Mouse (Mus musculus) midbrain, embryonic 12.5 days (tissue): ENCODE results near the gene Acta1. TPM values are rescaled to one million over a fixed set of nuclear protein-coding genes. Genes with fewer than 3 reads are reported as not detected.
A peak's percentile ranks its signal among the peaks of the same experiment; 100 is the strongest.

ENCODE experiments used
- ATAC-seq: fragments of 200-750 bp; cut with Nextera tagmentation; 2 replicates; pipeline ENCODE4 v1.8.0; 2017; ENCODE audit warnings: low read depth, moderate TSS enrichment, moderate library complexity; ENCODE audit not compliant: low FRiP score
- H3K27ac ChIP-seq: fragments of 300-500 bp; sonication (generic); replicated peaks from 2 replicates; pipeline ENCODE4 v1.5.1; 2016; ENCODE audit warnings: mild to moderate bottlenecking
- H3K27me3 ChIP-seq: fragments of 300-500 bp; sonication (generic); 2 replicates; pipeline ENCODE4 v1.6.1; 2016; ENCODE audit warnings: mild to moderate bottlenecking
- H3K36me3 ChIP-seq: fragments of 300-500 bp; sonication (generic); 2 replicates; pipeline ENCODE4 v1.6.1; 2016
- H3K4me1 ChIP-seq: fragments of 300-500 bp; sonication (generic); 2 replicates; pipeline ENCODE4 v1.6.1; 2016
- H3K4me2 ChIP-seq: fragments of 300-500 bp; sonication (generic); replicated peaks from 2 replicates; pipeline ENCODE4 v1.6.1; 2016; ENCODE audit warnings: mild to moderate bottlenecking, moderate library complexity
- H3K4me3 ChIP-seq: fragments of 300-500 bp; sonication (generic); 2 replicates; pipeline ENCODE4 v1.5.1; 2016; ENCODE audit warnings: mild to moderate bottlenecking
- H3K9ac ChIP-seq: fragments of 300-500 bp; sonication (generic); replicated peaks from 2 replicates; pipeline ENCODE4 v1.6.1; 2016; ENCODE audit warnings: mild to moderate bottlenecking, moderate library complexity
- H3K9me3 ChIP-seq: fragments of 300-500 bp; sonication (generic); 2 replicates; pipeline ENCODE4 v1.6.1; 2016; ENCODE audit warnings: mild to moderate bottlenecking
- whole genome bisulfite sequencing: fragments of 180-500 bp; shearing (Covaris S2); methylation state at CpG from one replicate; pipeline ENCODE4 v1.1.7; 2016; 5-methylcytosine and 5-hydroxymethylcytosine counted together
- polyA plus RNA-seq: library from polyadenylated mRNA; unstranded; fragments of >200 nt; fragmentation: Nextera tagmentation; extraction: Ambion mirVana; gene quantifications from 2 replicates; pipeline ENCODE4 v1.2.1, GENCODE M21; 2016

The Acta1 gene
- polyA plus RNA-seq, 1 experiment from 2014 or later, result 0.88 TPM

DNA sequence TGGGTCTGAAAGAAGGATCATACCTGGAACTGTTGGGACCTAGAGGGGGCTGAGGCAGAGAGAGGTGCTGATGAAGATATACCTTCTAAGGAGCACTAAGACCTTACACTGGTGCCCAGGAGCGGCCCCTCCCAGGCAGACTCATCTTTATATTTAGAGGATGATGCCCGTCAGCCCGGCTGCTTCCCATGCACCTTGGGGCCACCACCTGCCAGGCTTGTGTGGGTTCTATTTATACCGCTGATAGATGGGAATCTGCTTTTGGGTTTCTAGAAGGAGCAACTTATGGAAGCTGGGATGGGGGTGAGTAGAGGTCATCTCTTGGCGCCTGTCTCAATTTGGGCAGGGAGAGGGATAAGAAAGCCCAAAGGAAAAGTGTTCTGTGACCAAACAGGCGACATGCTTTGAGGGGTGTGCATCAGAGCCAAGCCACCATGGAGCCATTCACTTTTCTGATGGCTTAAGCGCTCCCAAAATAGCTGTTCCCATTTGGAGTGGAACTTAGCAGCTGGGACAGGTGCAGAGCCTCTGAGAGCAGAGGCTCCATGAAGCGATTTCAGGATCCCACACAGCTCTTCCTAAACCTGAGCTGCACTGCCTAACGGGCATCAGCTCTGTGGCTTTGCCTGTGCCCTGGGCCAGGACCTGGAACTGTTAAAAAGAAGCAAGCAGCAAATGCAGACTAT, 1.3 kb upstream of the Acta1 start:
- ATAC-seq, result no peak
- Histone ChIP-seq H3K9ac (no peak overlapping the region), H3K27me3 (peaks cover 63% of the 10 kb centered on the region), H3K4me3 (no peak overlapping the region), H3K36me3 (peaks cover 18% of the 10 kb centered on the region), H3K4me1 (peaks cover 19% of the 10 kb centered on the region), H3K4me2 (no peak overlapping the region), H3K9me3 (no peaks in the 10 kb centered on the region), H3K27ac (no peak overlapping the region)
- 66% methylated on average over 9 of the region's 9 CpGs for WGBS

DNA sequence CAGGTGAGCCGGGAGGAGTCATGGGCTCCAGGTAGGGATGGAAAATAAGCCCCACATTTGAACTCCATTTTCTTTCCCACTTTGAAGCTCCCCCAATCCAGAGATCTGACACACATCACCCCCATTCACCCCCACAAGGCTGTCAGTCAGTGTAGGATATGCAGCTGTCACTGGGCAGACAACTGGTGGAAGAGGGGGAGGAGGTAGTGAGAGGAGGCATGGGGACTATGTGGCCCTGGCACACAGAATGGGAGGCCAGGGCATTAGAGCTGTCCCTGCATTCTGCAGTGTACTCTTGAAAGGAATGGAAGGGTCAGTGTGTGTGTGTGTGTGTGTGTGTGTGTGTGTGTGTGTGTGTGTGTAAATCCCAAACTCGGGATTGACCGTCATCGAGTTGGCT, 679 bp upstream of the Acta1 start:
- H3K4me2 ChIP-seq, result no peak overlapping the region
- peaks cover 19% of the 10 kb centered on the region for H3K4me1 ChIP-seq
- H3K36me3 ChIP-seq, result 0 out of 2 replicates have a peak, but pooled peaks cover 13% of the 10 kb centered on the region
- H3K27me3 ChIP-seq, result peaks cover 69% of the 10 kb centered on the region
- H3K4me3 ChIP-seq, result no peak overlapping the region
- 79% methylated on average over 4 of the region's 4 CpGs for WGBS
- H3K9me3 ChIP-seq, result no peaks in the 10 kb centered on the region
- no peak overlapping the region for H3K27ac ChIP-seq
- H3K9ac ChIP-seq, result no peak overlapping the region
- ATAC-seq, result no peak

DNA sequence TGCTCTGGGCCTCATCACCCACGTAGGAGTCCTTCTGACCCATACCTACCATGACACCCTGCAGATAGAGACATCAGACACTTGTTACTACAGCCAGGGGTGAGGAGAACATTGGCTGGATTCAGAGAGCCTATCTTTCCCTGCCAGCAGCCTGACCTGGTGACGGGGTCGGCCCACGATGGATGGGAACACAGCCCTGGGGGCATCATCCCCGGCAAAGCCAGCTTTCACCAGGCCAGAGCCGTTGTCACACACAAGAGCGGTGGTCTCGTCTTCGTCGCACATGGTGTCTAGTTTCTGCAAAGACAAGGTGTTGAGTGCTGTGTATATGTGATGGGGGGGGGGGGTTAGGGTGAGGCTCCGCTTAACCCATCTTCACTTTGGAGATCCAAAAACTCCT, 1.1 kb downstream of the Acta1 start:
- 79% methylated on average over 11 of the region's 11 CpGs for WGBS
- no peak overlapping the region for H3K9ac ChIP-seq
- H3K4me3 ChIP-seq, result no peak overlapping the region
- 0 out of 2 replicates have a peak, but pooled peaks cover under 1% of the 10 kb centered on the region for H3K36me3 ChIP-seq
- no peak overlapping the region for H3K4me2 ChIP-seq
- H3K27ac ChIP-seq, result no peak overlapping the region
- no peaks in the 10 kb centered on the region for H3K9me3 ChIP-seq
- H3K4me1 ChIP-seq, result peaks cover 19% of the 10 kb centered on the region
- H3K27me3 ChIP-seq, result peaks cover 82% of the 10 kb centered on the region
- ATAC-seq, result no peak

DNA sequence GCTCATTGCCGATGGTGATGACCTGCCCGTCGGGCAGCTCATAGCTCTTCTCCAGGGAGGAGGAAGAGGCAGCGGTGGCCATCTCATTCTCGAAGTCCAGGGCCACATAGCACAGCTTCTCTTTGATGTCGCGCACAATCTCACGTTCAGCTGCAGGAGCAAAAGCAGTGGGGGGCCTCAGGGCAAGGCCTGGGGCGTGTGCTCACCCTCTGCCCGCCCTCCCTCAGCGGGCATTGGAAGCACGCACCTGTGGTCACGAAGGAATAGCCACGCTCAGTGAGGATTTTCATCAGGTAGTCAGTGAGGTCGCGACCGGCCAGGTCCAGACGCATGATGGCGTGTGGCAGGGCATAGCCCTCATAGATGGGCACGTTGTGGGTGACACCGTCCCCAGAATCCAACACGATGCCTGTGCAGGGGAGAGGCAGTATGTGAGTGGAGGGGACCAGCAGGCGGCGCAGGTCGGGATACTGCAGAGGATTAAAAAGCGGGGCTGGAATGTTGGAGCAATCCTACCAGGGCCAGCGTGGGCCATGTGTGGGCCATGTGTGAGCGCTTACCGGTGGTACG, 1.9 kb downstream of the Acta1 start:
- Histone ChIP-seq H3K9ac (peak overlapping the region; percentile 29; the same call in 1 of the 2 replicates), H3K27ac (no peak overlapping the region)

DNA sequence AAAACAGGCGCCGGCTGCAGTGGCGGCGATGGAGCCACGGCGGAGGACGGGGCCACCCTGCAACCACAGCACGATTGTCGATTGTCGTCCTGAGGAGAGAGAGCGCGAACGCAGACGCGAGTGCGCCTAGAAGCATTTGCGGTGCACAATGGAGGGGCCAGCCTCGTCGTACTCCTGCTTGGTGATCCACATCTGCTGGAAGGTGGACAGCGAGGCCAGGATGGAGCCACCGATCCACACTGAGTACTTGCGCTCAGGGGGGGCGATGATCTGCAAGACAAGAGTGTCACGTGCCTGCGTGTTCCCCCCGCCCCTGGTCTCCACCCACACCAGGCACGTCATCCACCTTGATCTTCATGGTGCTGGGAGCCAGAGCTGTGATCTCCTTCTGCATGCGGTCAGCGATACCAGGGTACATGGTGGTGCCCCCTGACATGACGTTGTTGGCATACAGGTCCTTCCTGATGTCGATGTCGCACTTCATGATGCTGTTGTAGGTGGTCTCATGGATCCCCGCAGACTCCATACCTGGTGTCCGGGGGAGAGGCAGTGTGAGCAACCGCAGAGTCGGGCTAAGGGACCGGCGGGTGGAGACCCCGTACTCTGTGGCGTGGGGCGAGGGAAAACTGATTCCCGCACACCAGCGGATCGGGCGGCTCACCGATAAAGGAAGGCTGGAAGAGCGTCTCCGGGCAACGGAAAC, 2.5 kb downstream of the Acta1 start:
- H3K4me3 ChIP-seq, result peak overlapping the region; percentile 45
- H3K27ac ChIP-seq, result no peak overlapping the region
- H3K9ac ChIP-seq, result peak overlapping the region; percentile 29; the same call in 1 of the 2 replicates
- peak overlapping the region; percentile 61 for H3K4me2 ChIP-seq
- H3K27me3 ChIP-seq, result peaks cover 81% of the 10 kb centered on the region
- WGBS, result under 1% methylated on average over 49 of the region's 49 CpGs
- no peaks in the 10 kb centered on the region for H3K9me3 ChIP-seq
- H3K36me3 ChIP-seq, result no peaks in the 10 kb centered on the region
- ATAC-seq, result peak; percentile 71; the same call in 1 of the 2 replicates
- H3K4me1 ChIP-seq, result peaks cover 19% of the 10 kb centered on the region

More for the DNA sequence above, 1.9 kb downstream of the Acta1 start:
- 13% methylated on average over 30 of the region's 30 CpGs for WGBS
- no peaks in the 10 kb centered on the region for H3K9me3 ChIP-seq
- H3K27me3 ChIP-seq, result peaks cover 82% of the 10 kb centered on the region
- no peaks in the 10 kb centered on the region for H3K36me3 ChIP-seq
- H3K4me3 ChIP-seq, result peak overlapping the region; percentile 45
- ATAC-seq, result no peak
- peaks cover 19% of the 10 kb centered on the region for H3K4me1 ChIP-seq
- peak overlapping the region; percentile 61 for H3K4me2 ChIP-seq

DNA sequence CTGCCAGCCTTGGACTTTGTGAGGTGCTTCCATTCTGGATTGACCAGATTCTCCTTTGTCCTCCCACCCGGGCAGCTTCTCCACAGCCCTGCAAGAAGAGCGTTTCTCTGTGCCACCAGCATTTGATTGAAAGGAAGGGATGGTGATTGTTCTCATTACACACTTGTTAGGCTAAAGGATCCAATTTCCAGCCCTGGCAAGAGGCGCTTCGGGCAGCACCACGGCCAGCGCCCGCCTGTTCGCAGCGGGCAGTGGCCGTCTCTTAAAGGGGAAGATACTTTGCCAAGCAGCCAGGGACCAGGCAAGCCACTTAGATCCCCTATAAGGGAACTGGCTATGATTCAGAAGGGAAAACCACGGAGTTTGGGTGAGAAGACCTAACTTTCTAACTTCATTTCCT, 3.3 kb downstream of the Acta1 start:
- peaks cover 77% of the 10 kb centered on the region for H3K27me3 ChIP-seq
- no peaks in the 10 kb centered on the region for H3K9me3 ChIP-seq
- peaks cover 19% of the 10 kb centered on the region for H3K4me1 ChIP-seq
- H3K27ac ChIP-seq, result no peak overlapping the region
- peak overlapping the region; percentile 29; the same call in 1 of the 2 replicates for H3K9ac ChIP-seq
- whole genome bisulfite sequencing, result 1% methylated on average over 11 of the region's 11 CpGs
- 0 out of 2 replicates have a peak, but pooled peaks have one; percentile 19 for ATAC-seq
- peak overlapping the region; percentile 61 for H3K4me2 ChIP-seq
- H3K36me3 ChIP-seq, result no peaks in the 10 kb centered on the region
- peak overlapping the region; percentile 45 for H3K4me3 ChIP-seq

DNA sequence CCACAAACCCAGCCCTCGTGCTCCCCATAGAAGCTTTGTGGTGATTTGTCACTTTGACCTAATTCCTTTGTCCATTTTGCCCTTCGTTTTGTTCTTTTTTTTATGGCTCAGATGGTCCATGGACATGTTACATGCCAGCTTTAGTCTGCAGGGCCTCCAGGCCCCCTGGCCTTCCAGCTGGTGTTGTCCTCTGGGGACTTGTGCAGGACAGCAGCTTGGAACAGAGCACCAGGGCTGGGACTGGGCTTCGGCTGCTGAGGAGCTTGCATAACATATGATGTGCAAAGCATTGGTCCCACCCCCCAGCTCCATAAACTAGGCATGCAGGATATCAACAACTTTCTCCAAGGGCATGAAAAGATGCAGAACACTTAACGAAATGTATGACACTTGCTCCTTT, 4.8 kb downstream of the Acta1 start:
- H3K9me3 ChIP-seq, result no peaks in the 10 kb centered on the region
- no peak overlapping the region for H3K4me3 ChIP-seq
- H3K27me3 ChIP-seq, result peaks cover 71% of the 10 kb centered on the region
- ATAC-seq, result no peak
- H3K4me2 ChIP-seq, result no peak overlapping the region
- 73% methylated on average over 4 of the region's 4 CpGs for WGBS
- no peaks in the 10 kb centered on the region for H3K36me3 ChIP-seq
- no peak overlapping the region for H3K27ac ChIP-seq
- H3K4me1 ChIP-seq, result peaks cover 24% of the 10 kb centered on the region
- H3K9ac ChIP-seq, result no peak overlapping the region

DNA sequence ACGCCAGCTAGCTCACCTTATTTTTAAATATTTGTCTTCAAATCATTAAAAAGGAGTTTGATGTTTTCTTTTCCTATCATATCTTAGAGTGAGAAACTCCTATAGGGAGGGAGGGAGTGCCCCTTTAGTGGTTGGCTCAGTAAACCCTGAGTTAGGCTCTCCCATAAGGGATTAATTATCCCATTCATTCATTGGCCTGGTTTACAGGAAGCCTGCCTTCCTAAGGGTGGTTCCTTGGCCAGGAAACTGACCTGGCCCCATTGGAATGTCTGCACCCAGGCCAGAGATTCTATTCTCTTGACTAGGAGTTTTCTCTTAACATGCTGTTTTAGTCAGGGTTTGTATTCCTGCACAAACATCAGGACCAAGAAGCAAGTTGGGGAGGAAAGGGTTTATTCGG, 6.6 kb downstream of the Acta1 start:
- Histone ChIP-seq H3K9me3 (no peaks in the 10 kb centered on the region), H3K4me2 (no peak overlapping the region), H3K36me3 (no peaks in the 10 kb centered on the region), H3K27ac (no peak overlapping the region), H3K9ac (no peak overlapping the region), H3K4me1 (peaks cover 37% of the 10 kb centered on the region), H3K27me3 (peaks cover 52% of the 10 kb centered on the region), H3K4me3 (no peak overlapping the region)
- WGBS, result 90% methylated on average over 2 of the region's 2 CpGs
- ATAC-seq, result no peak

DNA sequence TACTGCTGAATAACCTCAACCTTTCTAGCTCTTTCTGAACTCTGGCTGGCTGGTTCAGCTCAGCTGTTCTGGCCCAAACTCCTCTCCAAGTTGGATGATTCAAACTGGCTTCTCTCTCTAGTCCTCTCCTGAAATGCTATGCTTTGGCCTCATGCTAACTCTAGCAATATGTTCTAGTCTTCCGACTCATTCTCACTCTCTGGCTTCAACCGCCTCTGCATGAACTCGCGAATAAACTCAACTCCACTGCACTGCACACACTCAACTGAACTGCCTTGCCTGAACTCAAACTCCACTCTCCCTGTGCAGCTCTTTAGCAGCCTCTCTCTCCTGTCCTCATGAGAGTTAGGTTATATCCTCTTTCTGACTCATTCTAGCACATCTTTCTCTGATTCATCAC, 7.4 kb downstream of the Acta1 start:
- 93% methylated on average over 4 of the region's 4 CpGs for WGBS
- Histone ChIP-seq H3K9me3 (no peaks in the 10 kb centered on the region), H3K4me2 (no peak overlapping the region), H3K4me3 (no peak overlapping the region), H3K36me3 (no peaks in the 10 kb centered on the region), H3K9ac (no peak overlapping the region), H3K4me1 (peaks cover 29% of the 10 kb centered on the region), H3K27ac (no peak overlapping the region), H3K27me3 (peaks cover 44% of the 10 kb centered on the region)
- no peak for ATAC-seq

DNA sequence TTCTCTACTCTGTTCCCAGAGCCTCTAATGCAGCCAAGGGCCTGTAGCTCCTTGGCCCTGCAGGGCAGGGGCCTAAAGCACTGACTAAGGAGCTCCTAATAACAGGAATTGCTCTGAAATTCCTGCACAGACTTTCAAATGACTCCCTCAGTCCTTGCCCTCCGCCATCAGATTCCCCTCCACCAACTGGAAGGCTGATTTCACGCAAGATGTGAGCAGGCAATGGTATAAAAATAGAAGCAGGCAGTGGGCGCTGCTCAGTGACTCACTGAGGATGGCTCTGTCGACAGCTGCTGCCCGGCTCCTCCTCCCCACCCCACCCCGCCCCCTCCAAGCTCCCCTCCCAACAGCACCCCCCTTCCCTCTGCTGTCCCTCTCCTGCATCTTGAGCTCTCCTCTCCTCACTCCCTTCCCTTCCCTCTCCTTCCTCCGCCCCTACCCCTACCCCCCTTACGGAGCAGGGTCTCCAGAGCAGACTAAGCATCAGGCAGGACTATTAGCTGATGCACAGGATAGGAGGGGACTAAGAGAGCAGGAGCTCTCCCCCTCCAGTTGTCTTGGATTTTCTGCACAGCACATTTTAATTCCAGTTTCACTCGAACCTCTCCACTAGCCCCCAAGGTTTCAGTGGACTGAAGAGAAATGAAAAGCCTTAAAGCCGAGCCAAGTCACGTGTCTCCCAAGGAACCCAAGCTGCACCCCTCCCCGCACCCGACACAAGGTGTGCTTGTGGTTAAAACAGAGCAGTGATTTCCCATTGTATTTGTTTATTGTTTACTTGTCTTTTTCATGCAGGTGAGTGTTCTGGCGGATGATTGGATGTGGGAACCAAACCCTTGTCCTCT, 9.6 kb downstream of the Acta1 start:
- H3K4me1 ChIP-seq, result peaks cover 18% of the 10 kb centered on the region
- peak; percentile 76 for ATAC-seq
- no peak overlapping the region for H3K4me3 ChIP-seq
- H3K27me3 ChIP-seq, result peaks cover 22% of the 10 kb centered on the region
- H3K36me3 ChIP-seq, result no peaks in the 10 kb centered on the region
- 7% methylated on average over 14 of the region's 14 CpGs for WGBS
- no peak overlapping the region; the same call in 1 of the 2 replicates for H3K27ac ChIP-seq
- H3K9ac ChIP-seq, result 0 out of 2 replicates have a peak overlapping the region, but pooled peaks have one; percentile 1
- H3K4me2 ChIP-seq, result peak overlapping the region; percentile 28
- no peaks in the 10 kb centered on the region for H3K9me3 ChIP-seq

DNA sequence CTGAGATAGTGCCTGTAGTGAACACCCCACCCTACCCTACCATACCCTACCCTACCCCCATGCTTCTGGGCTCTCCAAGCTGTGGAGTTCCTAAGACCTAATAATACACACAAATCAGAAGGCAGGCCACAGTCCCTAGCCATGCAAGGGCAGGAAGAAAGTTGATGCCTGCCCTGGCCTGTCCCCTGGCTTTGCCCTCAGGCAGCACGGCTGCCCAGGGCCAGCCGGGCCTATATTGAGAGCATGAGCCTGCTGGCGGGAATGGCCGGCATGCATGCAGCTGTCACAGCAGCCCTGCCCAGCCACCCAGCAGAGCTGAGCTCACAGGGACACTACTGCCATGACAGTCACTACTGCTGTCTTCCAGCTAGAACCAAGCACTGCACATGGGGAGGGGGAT, 11.5 kb downstream of the Acta1 start:
- Histone ChIP-seq H3K9ac (no peak overlapping the region), H3K4me2 (no peak overlapping the region), H3K9me3 (no peaks in the 10 kb centered on the region), H3K27ac (no peak overlapping the region), H3K4me3 (no peak overlapping the region), H3K36me3 (no peaks in the 10 kb centered on the region), H3K4me1 (peaks cover 18% of the 10 kb centered on the region), H3K27me3 (peaks cover 12% of the 10 kb centered on the region)
- 87% methylated on average over 4 of the region's 4 CpGs for WGBS
- ATAC-seq, result no peak
